In genomic region chr10:8174230-8174629, GRCm38 (mm10) we compare ENCODE assay signal across 12 mouse cellular contexts.
DNase-seq lines count a peak whose midpoint lies in the region; ATAC-seq and TF ChIP-seq lines count a peak whose summit lies in the region.
"Had no signal": no experiment of that assay in that cellular context is flagged by ENCODE, and none has a peak within 500 bp of the region (broad histone marks: within the 10 kb centered on the region; RNA-seq: fewer than 3 reads in every experiment).

No protein-coding gene starts in this region.

- 61% methylated on average over 7 of the region's 7 CpGs for WGBS in lung, embryonic 15.5 days
- 44% methylated on average over 7 of the region's 7 CpGs for WGBS in embryonic facial prominence, embryonic 15.5 days
- WGBS in forebrain, postnatal 0 days, result 24% methylated on average over 7 of the region's 7 CpGs
- WGBS in midbrain, postnatal 0 days, result 40% methylated on average over 7 of the region's 7 CpGs
- 72% methylated on average over 7 of the region's 7 CpGs for WGBS in liver, embryonic 12.5 days (ENCODE audit: insufficient replicate concordance)

- H3K4me1 ChIP-seq in lung, embryonic 15.5 days, result peaks cover 24% of the 10 kb centered on the region; the same call in 1 of the 2 replicates
- H3K4me1 ChIP-seq in embryonic facial prominence, embryonic 15.5 days, result peaks cover 24% of the 10 kb centered on the region
- H3K4me1 ChIP-seq in forebrain, postnatal 0 days (ENCODE audit: insufficient read depth), result no peaks in the 10 kb centered on the region
- peaks cover 4% of the 10 kb centered on the region; the same call in 1 of the 2 replicates for H3K4me1 ChIP-seq in midbrain, postnatal 0 days (ENCODE audit: insufficient read depth, low read length)
- peaks cover 10% of the 10 kb centered on the region; the same call in 1 of the 2 replicates for H3K4me1 ChIP-seq in liver, embryonic 12.5 days

- no peaks in the 10 kb centered on the region for H3K36me3 ChIP-seq in lung, embryonic 15.5 days
- no peaks in the 10 kb centered on the region for H3K36me3 ChIP-seq in embryonic facial prominence, embryonic 15.5 days
- no peaks in the 10 kb centered on the region for H3K36me3 ChIP-seq in forebrain, postnatal 0 days (ENCODE audit: insufficient read depth)
- H3K36me3 ChIP-seq in midbrain, postnatal 0 days (ENCODE audit: insufficient read depth, low read length), result no peaks in the 10 kb centered on the region
- no peaks in the 10 kb centered on the region for H3K36me3 ChIP-seq in liver, embryonic 12.5 days
- H3K36me3 ChIP-seq: heart, embryonic 15.5 days had no signal

- no peaks in the 10 kb centered on the region for H3K27me3 ChIP-seq in lung, embryonic 15.5 days
- H3K27me3 ChIP-seq in embryonic facial prominence, embryonic 15.5 days, result no peaks in the 10 kb centered on the region
- H3K27me3 ChIP-seq in forebrain, postnatal 0 days (ENCODE audit: insufficient read depth, low read length), result no peaks in the 10 kb centered on the region
- H3K27me3 ChIP-seq in midbrain, postnatal 0 days (ENCODE audit: insufficient read depth, low read length), result no peaks in the 10 kb centered on the region
- H3K27me3 ChIP-seq in liver, embryonic 12.5 days (replicated peaks), result no peaks in the 10 kb centered on the region
- H3K27me3 ChIP-seq: heart, embryonic 15.5 days had no signal

- TF ChIP-seq CTCF in forebrain, postnatal 0 days (IDR thresholded peaks at IDR 0.05; ENCODE audit: low read depth), result no peak
- no peak for TF ChIP-seq CTCF in midbrain, postnatal 0 days (IDR thresholded peaks at IDR 0.05)

- H3K9me3 ChIP-seq in lung, embryonic 15.5 days, result no peaks in the 10 kb centered on the region
- peaks cover 11% of the 10 kb centered on the region; the same call in 1 of the 2 replicates for H3K9me3 ChIP-seq in embryonic facial prominence, embryonic 15.5 days (replicated peaks)
- no peaks in the 10 kb centered on the region for H3K9me3 ChIP-seq in forebrain, postnatal 0 days (ENCODE audit: low read length)
- no peaks in the 10 kb centered on the region for H3K9me3 ChIP-seq in midbrain, postnatal 0 days (ENCODE audit: low read length)
- peaks cover 12% of the 10 kb centered on the region; the same call in 1 of the 2 replicates for H3K9me3 ChIP-seq in liver, embryonic 12.5 days (replicated peaks)
- H3K9me3 ChIP-seq: heart, embryonic 15.5 days had no signal

- no peak overlapping the region for H3K4me2 ChIP-seq in lung, embryonic 15.5 days
- H3K4me2 ChIP-seq in embryonic facial prominence, embryonic 15.5 days (replicated peaks), result no peak overlapping the region
- H3K4me2 ChIP-seq in forebrain, postnatal 0 days (ENCODE audit: low read depth), result no peak overlapping the region
- H3K4me2 ChIP-seq in midbrain, postnatal 0 days (ENCODE audit: low read depth, low read length, poor library complexity, severe bottlenecking), result no peak overlapping the region
- no peak overlapping the region for H3K4me2 ChIP-seq in liver, embryonic 12.5 days
- H3K4me2 ChIP-seq: heart, embryonic 15.5 days had no signal

- no peak overlapping the region for H3K27ac ChIP-seq in lung, embryonic 15.5 days
- H3K27ac ChIP-seq in embryonic facial prominence, embryonic 15.5 days (replicated peaks), result no peak overlapping the region
- no peak overlapping the region for H3K27ac ChIP-seq in forebrain, postnatal 0 days (ENCODE audit: low read depth, low read length)
- H3K27ac ChIP-seq in midbrain, postnatal 0 days (ENCODE audit: low read depth, low read length), result no peak overlapping the region
- H3K27ac ChIP-seq in liver, embryonic 12.5 days, result no peak overlapping the region
- H3K27ac ChIP-seq: gastrocnemius, adult 2 months; heart, embryonic 15.5 days had no signal

- no peak overlapping the region for H3K9ac ChIP-seq in lung, embryonic 15.5 days
- H3K9ac ChIP-seq in embryonic facial prominence, embryonic 15.5 days, result no peak overlapping the region
- no peak overlapping the region for H3K9ac ChIP-seq in forebrain, postnatal 0 days
- H3K9ac ChIP-seq in midbrain, postnatal 0 days (replicated peaks; ENCODE audit: low read length, poor library complexity, severe bottlenecking), result no peak overlapping the region
- no peak overlapping the region for H3K9ac ChIP-seq in liver, embryonic 12.5 days
- H3K9ac ChIP-seq: heart, embryonic 15.5 days had no signal

- DNase-seq in lung, postnatal 10 days, result no peak
- DNase-seq in forebrain, postnatal 0 days, result peak; percentile 31
- peak; percentile 41 for DNase-seq in midbrain, postnatal 0 days (ENCODE audit: low spot score)
- DNase-seq in ovary, postnatal 14 days (ENCODE audit: low spot score), result no peak
- no peak for DNase-seq in thymus, postnatal 25 days
- DNase-seq: gastrocnemius, adult 2 months; kidney, adult 11 months; thymus, postnatal 36 days had no signal

- no peak overlapping the region for H3K4me3 ChIP-seq in lung, embryonic 15.5 days
- H3K4me3 ChIP-seq in embryonic facial prominence, embryonic 15.5 days (replicated peaks), result no peak overlapping the region
- H3K4me3 ChIP-seq in forebrain, postnatal 0 days (ENCODE audit: low read depth, low read length), result no peak overlapping the region
- no peak overlapping the region for H3K4me3 ChIP-seq in midbrain, postnatal 0 days (ENCODE audit: low read depth, low read length)
- no peak overlapping the region for H3K4me3 ChIP-seq in liver, embryonic 12.5 days
- H3K4me3 ChIP-seq: gastrocnemius, adult 2 months; heart, embryonic 15.5 days had no signal

- 0 out of 2 replicates have a peak, but pooled peaks have one; percentile 12 for ATAC-seq in lung, embryonic 15.5 days (ENCODE audit: borderline replicate concordance, extremely low read depth, low FRiP score, low TSS enrichment)
- ATAC-seq in embryonic facial prominence, embryonic 15.5 days (ENCODE audit: insufficient number of reproducible peaks, low FRiP score, low TSS enrichment, low read depth), result peak; percentile 58; the same call in 1 of the 2 replicates
- peak; percentile 71; the same call in 1 of the 2 replicates for ATAC-seq in forebrain, postnatal 0 days
- no peak for ATAC-seq in midbrain, postnatal 0 days (ENCODE audit: low FRiP score)
- no peak for ATAC-seq in liver, embryonic 12.5 days

Comparison
In these comparisons a context has a peak if more than half of its experiments do, and no peak if none do; other contexts are left out.
1. ATAC-seq: peak in lung, embryonic 15.5 days (single experiment), embryonic facial prominence, embryonic 15.5 days (single experiment) and forebrain, postnatal 0 days (single experiment); none in midbrain, postnatal 0 days (single experiment) and liver, embryonic 12.5 days (single experiment).
2. DNase-seq: peak in forebrain, postnatal 0 days (single experiment) and midbrain, postnatal 0 days (single experiment); none in lung, postnatal 10 days (single experiment), ovary, postnatal 14 days (single experiment) and thymus, postnatal 25 days (single experiment).